Mouse (Mus musculus) CH12.LX (cell line): ENCODE results near the gene Foxp1. TPM values are rescaled to one million over a fixed set of nuclear protein-coding genes. Genes with fewer than 3 reads are reported as not detected.

Experiments
- DNase-seq: peaks from one replicate; pipeline ENCODE4 v3.0.0-alpha.2; 2013; ENCODE audit errors: extremely low read depth
- H3K27ac ChIP-seq: 2 replicates; pipeline ENCODE4 v1.5.1; 2012; ENCODE audit warnings: low read depth, mild to moderate bottlenecking, control low read depth, moderate library complexity; ENCODE audit not compliant: insufficient read depth
- H3K27me3 ChIP-seq: replicated peaks from 2 replicates; pipeline ENCODE3; 2012; ENCODE audit warnings: inconsistent platforms
- H3K36me3 ChIP-seq, 2 experiments: replicated peaks in 1 of 2; 2 replicates each; pipeline versions ENCODE3 to v1.6.1; 2012; ENCODE audit warnings: inconsistent platforms in 1 of 2, low read length in 1 of 2, mild to moderate bottlenecking in 1 of 2, mixed read lengths in 1 of 2, moderate library complexity in 1 of 2; ENCODE audit not compliant: control insufficient read depth in 1 of 2, insufficient read depth in 1 of 2
- H3K4me1 ChIP-seq, 2 experiments: 2 replicates each; pipeline ENCODE4 v1.6.1; 2012; ENCODE audit warnings: inconsistent platforms in 1 of 2, moderate library complexity in 1 of 2; ENCODE audit not compliant: insufficient read depth in 2 of 2, control insufficient read depth in 1 of 2
- H3K4me2 ChIP-seq: 2 replicates; pipeline ENCODE4 v1.6.1; 2012; ENCODE audit warnings: low read depth, mild to moderate bottlenecking, control low read depth; ENCODE audit not compliant: poor library complexity, insufficient read depth, severe bottlenecking
- H3K4me3 ChIP-seq, 3 experiments: fragments of 150-350 bp in 1 of 3; sonication (generic) in 1 of 3; replicated peaks in 1 of 3; 2 replicates each; pipeline versions ENCODE3 to v1.5.1; 2011 to 2012; ENCODE audit warnings: low read depth in 2 of 3, low read length in 2 of 3, mild to moderate bottlenecking in 2 of 3, moderate library complexity in 2 of 3, control low read depth in 1 of 3, improper control_type of control experiment in 1 of 3, inconsistent platforms in 1 of 3, mixed read lengths in 1 of 3; ENCODE audit not compliant: poor library complexity in 1 of 3
- H3K79me2 ChIP-seq: replicated peaks from 2 replicates; pipeline ENCODE4 v1.6.1; 2012; ENCODE audit warnings: mild to moderate bottlenecking, moderate library complexity; ENCODE audit not compliant: control insufficient read depth, poor library complexity, insufficient read depth, severe bottlenecking; ENCODE audit errors: extremely low read depth
- H3K9ac ChIP-seq: 2 replicates; pipeline ENCODE4 v1.6.1; 2012; ENCODE audit warnings: low read depth, mild to moderate bottlenecking, control low read depth, moderate library complexity; ENCODE audit not compliant: insufficient read depth
- H3K9me3 ChIP-seq: replicated peaks from 2 replicates; pipeline ENCODE3; 2012; ENCODE audit warnings: low read length, inconsistent platforms, mixed read lengths
- CHD2 ChIP-seq: IDR thresholded peaks from 2 replicates; pipeline ENCODE4 v1.6.1; 2011; ENCODE audit warnings: low read length, improper control_type of control experiment
- ELF1 ChIP-seq: IDR thresholded peaks from 2 replicates; pipeline ENCODE4 v1.6.1; 2014; ENCODE audit warnings: low read depth, mild to moderate bottlenecking, inconsistent platforms, low read length, improper control_type of control experiment
- EP300 ChIP-seq: IDR thresholded peaks from 2 replicates; pipeline ENCODE4 v1.6.1; 2011; ENCODE audit warnings: low read length, improper control_type of control experiment
- ETS1 ChIP-seq: conservative IDR thresholded peaks from 2 replicates; pipeline ENCODE4 v1.6.1; 2012; ENCODE audit warnings: low read depth, mild to moderate bottlenecking, inconsistent platforms, low read length, improper control_type of control experiment, moderate library complexity
- HCFC1 ChIP-seq: IDR thresholded peaks from 2 replicates; pipeline ENCODE4 v1.6.1; 2012; ENCODE audit warnings: low read depth, mild to moderate bottlenecking, inconsistent platforms, low read length, improper control_type of control experiment
- IRF4 ChIP-seq: IDR thresholded peaks from 2 replicates; pipeline ENCODE4 v1.6.1; 2014; ENCODE audit warnings: low read depth, mild to moderate bottlenecking, inconsistent platforms, low read length, improper control_type of control experiment
- KAT2A ChIP-seq: IDR thresholded peaks from 2 replicates; pipeline ENCODE4 v1.6.1; 2012; ENCODE audit warnings: low read length, improper control_type of control experiment, inconsistent platforms; ENCODE audit not compliant: insufficient replicate concordance
- MAFK ChIP-seq: IDR thresholded peaks from 2 replicates; pipeline ENCODE4 v1.6.1; 2011; ENCODE audit warnings: low read length, improper control_type of control experiment; ENCODE audit not compliant: insufficient replicate concordance
- MAX ChIP-seq: IDR thresholded peaks from 2 replicates; pipeline ENCODE4 v1.6.1; 2011; ENCODE audit warnings: low read length, improper control_type of control experiment
- MXI1 ChIP-seq: IDR thresholded peaks from 2 replicates; pipeline ENCODE4 v1.6.1; 2011; ENCODE audit warnings: mild to moderate bottlenecking, low read depth, low read length, improper control_type of control experiment
- NRF1 ChIP-seq: IDR thresholded peaks from 2 replicates; pipeline ENCODE4 v1.6.1; 2014; ENCODE audit warnings: low read depth, mild to moderate bottlenecking, inconsistent platforms, low read length, improper control_type of control experiment, moderate library complexity
- PAX5 ChIP-seq: IDR thresholded peaks from 2 replicates; pipeline ENCODE4 v1.6.1; 2012; ENCODE audit warnings: low read length, inconsistent platforms, mixed read lengths
- POLR2A ChIP-seq: IDR thresholded peaks from 2 replicates; pipeline ENCODE4 v1.6.1; 2011; ENCODE audit warnings: low read depth, mild to moderate bottlenecking, improper control_type of control experiment, low read length
- SIN3A ChIP-seq: IDR thresholded peaks from 2 replicates; pipeline ENCODE4 v1.6.1; 2012; ENCODE audit warnings: low read length, improper control_type of control experiment, inconsistent platforms
- SMC3 ChIP-seq: IDR thresholded peaks from 2 replicates; pipeline ENCODE4 v1.6.1; 2011; ENCODE audit warnings: low read depth, low read length, improper control_type of control experiment
- UBTF ChIP-seq: IDR thresholded peaks from 2 replicates; pipeline ENCODE4 v1.6.1; 2012; ENCODE audit warnings: low read depth, mild to moderate bottlenecking, inconsistent platforms, low read length, improper control_type of control experiment, moderate library complexity
- USF1 ChIP-seq: IDR thresholded peaks from 2 replicates; pipeline ENCODE4 v1.6.1; 2014; ENCODE audit warnings: low read depth, mild to moderate bottlenecking, inconsistent platforms, low read length, improper control_type of control experiment
- ZC3H11A ChIP-seq: IDR thresholded peaks from 2 replicates; pipeline ENCODE4 v1.6.1; 2012; ENCODE audit warnings: low read depth, mild to moderate bottlenecking, inconsistent platforms, low read length, improper control_type of control experiment
- ZKSCAN1 ChIP-seq: IDR thresholded peaks from 2 replicates; pipeline ENCODE4 v1.6.1; 2012; ENCODE audit warnings: low read depth, inconsistent platforms, low read length, improper control_type of control experiment, borderline replicate concordance
- dilution Hi-C: fragments of 300-500 bp; cut with MboI; formaldehyde crosslinking; loops from 2 replicates; pipeline ENCODE4 v1.14.3; 2020; ENCODE audit warnings: low sequenced_read_pairs; ENCODE audit not compliant: extremely low pct_unique_long_range_greater_than_20kb, extremely low pct_ligation_motif_present
- in situ Hi-C: fragments of 300-500 bp; cut with MboI; formaldehyde crosslinking; loops from 3 replicates; pipeline ENCODE4 v1.14.3; 2019; ENCODE audit warnings: low sequenced_read_pairs, low pct_ligation_motif_present, low pct_unique_long_range_greater_than_20kb, mixed read lengths
- polyA plus RNA-seq: library from polyadenylated mRNA; unstranded; fragments of >175 nt; gene quantifications from 2 replicates; pipeline ENCODE4 v1.2.1, GENCODE M21; 2012; ENCODE audit warnings: low read depth; ENCODE audit not compliant: insufficient read length
- total RNA-seq, 2 experiments: library from RNA; depleted of rRNA; stranded (reverse); fragments of 300-350 nt in 1 of 2; fragments of >200 nt in 1 of 2; gene quantifications; 2 replicates each; pipeline ENCODE4 v1.2.3; 2012 to 2014

The Foxp1 gene
- total and polyA plus RNA-seq, 3 experiments = 66.5 to 105 (median 87.4) TPM

GRCm38 (mm10) chr6:99105979-99106378 is 416.5 kb downstream of the Foxp1 start:
- in situ Hi-C loops (no loop called here), dilution Hi-C loops (no loop called here)
- Histone ChIP-seq H3K79me2 (0 out of 2 replicates have a peak, but pooled peaks cover 3% of the 10 kb centered on the region), H3K9me3 (no peaks in the 10 kb centered on the region), H3K4me3 (no peak overlapping the region), H3K4me2 (no peak overlapping the region), H3K36me3 (peaks cover 0 to 1% of the 10 kb centered on the region in 2 experiments), H3K4me1 (peaks cover 15 to 29% of the 10 kb centered on the region in 2 experiments), H3K27me3 (no peaks in the 10 kb centered on the region), H3K27ac (no peak overlapping the region), H3K9ac (no peak overlapping the region)
- DNase-seq = no peak
- TF ChIP-seq MAX = no peak
- TF ChIP-seq HCFC1 = no peak
- TF ChIP-seq SIN3A = no peak
- TF ChIP-seq PAX5 = no peak
- no peak for TF ChIP-seq USF1
- no peak for TF ChIP-seq IRF4
- TF ChIP-seq SMC3 = no peak
- no peak for TF ChIP-seq POLR2A
- no peak for TF ChIP-seq MXI1
- no peak for TF ChIP-seq UBTF
- TF ChIP-seq CHD2 = no peak
- no peak for TF ChIP-seq MAFK
- no peak for TF ChIP-seq EP300
- no peak for TF ChIP-seq NRF1
- no peak for TF ChIP-seq ZKSCAN1
- TF ChIP-seq ETS1 = no peak
- no peak for TF ChIP-seq ELF1

GRCm38 (mm10) chr6:99104446-99104845 is 418.1 kb downstream of the Foxp1 start:
- Histone ChIP-seq H3K27me3 (no peaks in the 10 kb centered on the region), H3K9ac (no peak overlapping the region), H3K9me3 (no peaks in the 10 kb centered on the region), H3K4me1 (peaks cover 15 to 29% of the 10 kb centered on the region in 2 experiments), H3K27ac (no peak overlapping the region), H3K4me2 (no peak overlapping the region), H3K4me3 (no peak overlapping the region), H3K79me2 (0 out of 2 replicates have a peak, but pooled peaks cover 3% of the 10 kb centered on the region), H3K36me3 (no peaks in the 10 kb centered on the region)
- no peak for DNase-seq
- dilution Hi-C loops (no loop called here), in situ Hi-C loops (no loop called here)
- TF ChIP-seq KAT2A = no peak
- no peak for TF ChIP-seq ZC3H11A
- no peak for TF ChIP-seq MAFK
